Mouse (Mus musculus): ENCODE measurements around the gene Tceal7. TPM values are rescaled to one million over a fixed set of nuclear protein-coding genes. Genes with fewer than 3 reads are reported as not detected.
"Not testable (repeated sequence)": the region's sequence is repeated elsewhere in the genome, so short reads cannot be mapped to it uniquely, and the experiment has no call there.

Gene Tceal7
- total RNA-seq, 1 experiment from 2014 or later, result not detected

DNA sequence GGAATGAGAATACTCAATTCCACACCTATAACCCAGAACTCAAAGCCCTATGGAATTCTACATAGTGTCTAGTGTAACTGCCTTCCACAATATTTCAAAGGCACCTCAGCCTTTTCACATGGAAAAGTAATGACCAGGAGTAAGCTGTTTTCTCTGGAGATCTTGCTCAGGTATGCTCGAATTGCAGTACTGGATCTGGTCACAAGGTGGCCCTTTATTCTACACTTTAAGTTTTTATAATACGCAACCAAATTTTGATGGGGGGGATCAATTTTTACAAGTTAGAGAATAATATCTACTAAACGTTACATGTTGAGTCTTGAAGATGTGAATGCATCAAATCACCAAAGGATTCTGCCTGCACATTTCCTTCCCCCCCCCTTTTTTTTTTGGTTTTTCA is 23.5 kb downstream of the Tceal7 start:
- ATAC-seq (replicated peaks in 1 of 2; ENCODE audit: insufficient read depth in 1 of 2, low FRiP score in 2 of 2, low TSS enrichment in 1 of 2, low read depth in 1 of 2, poor library complexity in 2 of 2, severe bottlenecking in 2 of 2), result no peak; a peak in 1 of 4 replicates

DNA sequence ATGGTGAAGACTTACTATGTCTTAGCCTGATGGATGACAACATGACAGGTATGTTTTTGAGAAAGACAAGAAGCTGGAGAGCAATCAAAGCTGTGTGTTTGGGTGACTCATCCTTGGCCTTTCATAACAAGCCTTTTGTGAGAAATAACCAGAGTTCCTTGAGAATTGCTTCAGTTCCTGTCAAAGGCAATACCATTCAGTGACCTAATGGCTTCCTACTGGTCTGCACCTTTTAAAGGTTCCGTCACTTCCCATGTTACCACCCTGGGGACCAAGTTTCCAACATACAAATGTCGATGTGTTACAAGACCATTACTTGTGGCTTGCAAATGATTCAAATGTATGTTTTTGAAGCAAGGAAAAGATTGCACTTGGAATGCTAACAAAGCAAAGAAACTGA is 28.6 kb downstream of the Tceal7 start:
- no peak for ATAC-seq (replicated peaks in 1 of 2; ENCODE audit: insufficient read depth in 1 of 2, low FRiP score in 2 of 2, low TSS enrichment in 1 of 2, low read depth in 1 of 2, poor library complexity in 2 of 2, severe bottlenecking in 2 of 2)

DNA sequence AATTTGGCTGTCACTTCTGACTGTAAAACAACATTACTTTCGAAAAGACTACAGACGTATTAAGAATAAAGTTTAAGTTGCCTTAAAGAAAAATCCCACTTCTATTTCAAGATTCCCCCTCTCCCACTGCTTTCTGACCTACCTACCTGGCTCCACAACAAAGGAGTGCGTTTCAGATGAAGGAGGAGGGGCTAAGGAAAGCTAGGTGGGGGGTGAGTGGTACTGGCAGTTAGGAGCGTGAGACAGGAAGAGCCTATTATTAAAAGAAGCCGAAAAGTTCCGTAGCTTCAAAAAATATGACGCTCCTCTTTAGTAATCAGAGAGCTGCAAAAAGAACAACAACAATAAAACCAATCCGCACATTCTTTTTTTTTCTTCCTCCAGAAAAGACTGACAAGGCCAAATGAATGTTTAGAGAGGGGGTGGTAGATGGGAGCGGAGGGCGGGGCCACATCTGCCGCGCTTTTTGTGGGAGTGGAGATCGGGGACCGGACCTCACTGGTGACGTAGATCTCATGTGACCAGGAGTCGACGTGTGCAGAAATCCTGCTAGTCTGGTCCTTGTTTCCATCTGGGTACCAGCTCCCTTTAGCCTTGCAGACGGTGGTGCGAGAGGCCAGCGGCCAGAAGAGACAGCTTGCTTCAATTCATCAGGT is 30.1 kb downstream of the Tceal7 start, which contains the start of gene Tceal9:
Tceal9 (plus strand) TSS at position 506 of the 656 bp plus-strand sequence.
- peak; percentile 99 for ATAC-seq (replicated peaks in 1 of 2; ENCODE audit: insufficient read depth in 1 of 2, low FRiP score in 2 of 2, low TSS enrichment in 1 of 2, low read depth in 1 of 2, poor library complexity in 2 of 2, severe bottlenecking in 2 of 2)

DNA sequence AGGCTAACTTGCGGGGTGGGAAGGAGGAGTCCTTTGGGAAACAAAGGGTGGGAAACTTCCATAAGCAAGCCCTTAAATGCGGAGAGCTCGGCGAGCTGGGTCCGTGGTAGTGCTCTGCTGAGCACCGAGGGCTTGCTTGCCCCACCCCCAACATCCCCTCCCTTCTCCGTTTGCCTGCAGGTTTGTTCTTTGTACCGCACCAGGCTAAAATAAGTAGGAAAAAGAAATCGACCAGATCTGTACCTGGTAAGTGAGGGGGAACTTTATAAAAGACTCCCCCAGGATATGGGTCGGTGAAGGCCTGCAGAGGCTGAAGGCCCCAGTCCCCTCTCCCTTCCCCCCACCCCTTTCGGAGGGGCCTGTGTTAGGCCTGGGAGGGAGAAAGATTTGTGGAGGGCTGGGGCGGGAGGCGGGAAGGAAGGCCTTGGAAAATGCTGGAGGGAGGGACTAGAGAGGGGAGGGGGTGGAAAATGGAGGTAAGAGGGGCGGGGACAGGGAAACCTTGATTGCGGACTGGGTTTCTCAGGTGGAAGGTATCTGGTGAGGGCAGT is 31.0 kb downstream of the Tceal7 start:
- ATAC-seq (replicated peaks in 1 of 2; ENCODE audit: insufficient read depth in 1 of 2, low FRiP score in 2 of 2, low TSS enrichment in 1 of 2, low read depth in 1 of 2, poor library complexity in 2 of 2, severe bottlenecking in 2 of 2), result no peak

DNA sequence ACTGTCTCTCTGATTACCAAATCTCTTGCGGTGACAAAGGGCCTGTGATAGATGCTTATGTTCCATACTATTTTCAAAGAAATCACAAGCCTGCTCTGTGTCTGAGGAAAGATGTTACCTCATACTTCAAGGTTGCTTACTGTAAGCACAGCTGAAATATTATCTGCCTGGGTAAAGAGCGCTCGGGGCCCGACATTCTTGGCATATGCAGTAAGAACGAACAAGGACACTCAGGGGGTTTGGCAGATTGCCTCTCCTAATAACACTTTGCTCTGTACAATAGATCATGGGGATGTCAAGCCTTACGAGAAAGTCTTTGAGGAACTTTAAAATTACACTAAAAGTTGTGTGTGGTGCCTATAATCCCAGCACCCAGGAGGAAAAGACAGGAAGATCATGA is 34.2 kb downstream of the Tceal7 start:
- no peak for ATAC-seq (replicated peaks in 1 of 2; ENCODE audit: insufficient read depth in 1 of 2, low FRiP score in 2 of 2, low TSS enrichment in 1 of 2, low read depth in 1 of 2, poor library complexity in 2 of 2, severe bottlenecking in 2 of 2)

DNA sequence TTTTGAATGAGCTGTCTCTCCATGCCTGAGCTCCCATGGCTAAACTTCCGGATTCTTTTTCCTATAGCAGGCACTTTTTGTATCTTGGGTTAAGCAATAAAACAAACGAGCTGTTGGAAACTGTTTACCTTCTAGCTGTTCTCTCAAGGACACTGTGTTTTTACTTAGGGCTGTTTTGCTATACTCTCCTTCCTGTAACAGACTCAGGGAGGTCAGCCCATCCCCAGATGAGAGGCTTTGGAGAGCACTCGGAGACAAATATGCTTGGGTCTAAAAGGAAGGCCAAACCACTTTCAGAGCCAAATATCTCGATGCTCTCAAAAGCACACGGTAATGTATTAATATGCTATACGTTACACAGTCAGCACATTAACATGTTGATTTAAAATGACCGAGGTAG is 35.1 kb downstream of the Tceal7 start:
- ATAC-seq (replicated peaks in 1 of 2; ENCODE audit: insufficient read depth in 1 of 2, low FRiP score in 2 of 2, low TSS enrichment in 1 of 2, low read depth in 1 of 2, poor library complexity in 2 of 2, severe bottlenecking in 2 of 2), result no peak

DNA sequence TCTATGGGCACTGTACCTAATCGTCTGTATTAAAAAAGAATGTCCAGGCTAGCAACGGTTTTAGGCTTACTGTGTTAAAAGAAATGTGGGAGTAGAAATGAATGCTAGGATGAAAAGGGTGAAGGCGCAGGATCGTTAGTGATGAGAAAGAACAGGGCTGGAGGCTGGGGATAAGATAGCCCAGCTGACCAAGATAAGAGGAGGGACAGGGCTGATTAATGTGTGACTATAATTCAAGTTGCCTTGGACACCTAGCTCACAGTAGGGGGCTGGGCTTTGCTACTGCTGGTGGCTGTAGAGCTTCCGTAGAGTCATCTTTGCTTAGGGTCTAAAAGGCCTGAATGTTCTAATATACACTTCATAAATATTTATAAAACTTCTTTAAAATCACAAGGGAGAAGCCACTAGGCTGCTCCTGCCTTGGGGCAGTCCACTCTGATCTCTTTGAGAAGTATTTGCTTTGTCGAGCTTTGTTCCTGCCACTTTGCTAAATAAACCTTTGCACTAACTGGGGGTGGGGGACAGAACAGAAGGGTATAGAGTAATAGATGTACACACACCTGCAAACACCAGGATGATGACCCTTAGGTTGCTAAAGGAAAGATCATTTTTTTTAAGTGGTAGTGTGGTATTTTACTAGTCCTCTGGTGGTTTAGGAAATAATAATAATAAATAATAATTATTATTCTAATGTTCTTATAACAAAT is 37.6 kb downstream of the Tceal7 start:
- ATAC-seq (replicated peaks in 1 of 2; ENCODE audit: insufficient read depth in 1 of 2, low FRiP score in 2 of 2, low TSS enrichment in 1 of 2, low read depth in 1 of 2, poor library complexity in 2 of 2, severe bottlenecking in 2 of 2), result no peak

DNA sequence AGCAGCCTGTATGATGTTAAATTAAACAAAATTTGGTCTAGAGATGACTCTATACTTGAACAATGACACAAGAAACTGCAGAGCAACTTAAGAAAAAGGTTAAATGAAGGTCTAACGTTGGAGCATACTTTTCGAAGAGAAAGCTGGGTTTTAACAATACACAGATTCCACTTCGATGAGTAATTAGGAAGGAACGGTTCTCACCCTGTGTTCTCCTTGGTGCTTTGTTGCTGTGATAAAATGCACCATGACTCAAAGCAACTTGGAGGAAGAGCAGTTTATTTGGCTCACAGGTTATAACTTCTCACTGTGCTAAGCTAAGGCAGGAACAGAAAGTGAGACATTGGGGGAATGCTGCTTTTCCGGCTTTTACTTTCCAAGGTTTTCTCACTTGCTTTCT is 53.1 kb downstream of the Tceal7 start:
- ATAC-seq (replicated peaks in 1 of 2; ENCODE audit: insufficient read depth in 1 of 2, low FRiP score in 2 of 2, low TSS enrichment in 1 of 2, low read depth in 1 of 2, poor library complexity in 2 of 2, severe bottlenecking in 2 of 2), result no peak

DNA sequence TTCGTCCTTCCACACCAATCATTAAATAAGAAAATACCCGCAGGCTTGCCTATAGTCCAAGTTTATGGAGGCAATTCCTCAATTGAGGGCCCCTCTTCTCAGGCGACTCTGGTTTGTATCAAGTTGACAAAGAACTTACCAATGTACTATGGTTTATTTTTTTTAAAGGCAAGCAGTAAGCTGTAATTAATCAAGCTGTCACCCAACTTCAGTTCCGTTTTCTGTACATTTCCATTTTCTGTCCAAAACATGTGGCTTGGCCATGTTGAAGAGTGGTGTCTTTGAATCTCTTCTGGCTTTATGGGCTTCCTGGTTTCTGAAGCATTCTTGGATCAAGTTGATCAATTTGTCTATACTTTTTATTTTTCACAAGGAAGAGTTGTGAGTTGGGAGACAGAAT is 53.6 kb downstream of the Tceal7 start:
- ATAC-seq (replicated peaks in 1 of 2; ENCODE audit: insufficient read depth in 1 of 2, low FRiP score in 2 of 2, low TSS enrichment in 1 of 2, low read depth in 1 of 2, poor library complexity in 2 of 2, severe bottlenecking in 2 of 2), result peak; percentile 61 to 64

DNA sequence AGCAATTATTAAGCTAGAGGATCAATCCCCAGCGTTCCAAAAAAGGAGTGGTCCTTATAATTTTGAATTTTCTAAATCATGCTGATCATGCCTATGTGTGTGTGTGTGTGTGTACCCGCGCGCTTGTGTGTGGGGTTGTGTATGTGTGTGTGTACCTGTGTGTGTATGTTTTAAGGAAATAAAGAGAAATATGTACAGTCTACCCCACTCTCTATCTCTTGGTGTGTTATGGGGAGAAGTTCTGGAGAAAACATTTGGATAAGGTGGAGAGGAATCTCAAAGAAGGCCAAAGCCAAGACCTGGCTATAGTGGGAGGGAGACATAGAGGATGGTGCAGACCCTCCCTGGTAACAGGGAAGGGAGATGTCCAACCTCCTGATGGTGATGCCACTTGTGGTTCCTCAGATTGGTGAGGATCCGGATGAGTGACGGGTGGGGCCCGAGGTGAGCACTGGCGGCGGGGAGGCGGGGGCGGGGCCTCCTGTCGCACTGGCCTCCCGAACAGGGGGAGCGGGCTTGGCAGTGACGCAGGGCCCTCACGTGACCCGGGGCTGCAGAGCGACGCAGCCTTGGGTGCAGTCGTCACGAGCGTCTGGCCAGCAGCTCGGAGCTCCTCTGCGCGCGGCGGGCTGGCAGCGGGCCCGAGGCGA is 55.3 kb downstream of the Tceal7 start, which contains the start of gene Bex3:
Bex3 (plus strand) TSS at position 511 of the 650 bp plus-strand sequence.
- peak; percentile 87 to 89 for ATAC-seq (replicated peaks in 1 of 2; ENCODE audit: insufficient read depth in 1 of 2, low FRiP score in 2 of 2, low TSS enrichment in 1 of 2, low read depth in 1 of 2, poor library complexity in 2 of 2, severe bottlenecking in 2 of 2)

DNA sequence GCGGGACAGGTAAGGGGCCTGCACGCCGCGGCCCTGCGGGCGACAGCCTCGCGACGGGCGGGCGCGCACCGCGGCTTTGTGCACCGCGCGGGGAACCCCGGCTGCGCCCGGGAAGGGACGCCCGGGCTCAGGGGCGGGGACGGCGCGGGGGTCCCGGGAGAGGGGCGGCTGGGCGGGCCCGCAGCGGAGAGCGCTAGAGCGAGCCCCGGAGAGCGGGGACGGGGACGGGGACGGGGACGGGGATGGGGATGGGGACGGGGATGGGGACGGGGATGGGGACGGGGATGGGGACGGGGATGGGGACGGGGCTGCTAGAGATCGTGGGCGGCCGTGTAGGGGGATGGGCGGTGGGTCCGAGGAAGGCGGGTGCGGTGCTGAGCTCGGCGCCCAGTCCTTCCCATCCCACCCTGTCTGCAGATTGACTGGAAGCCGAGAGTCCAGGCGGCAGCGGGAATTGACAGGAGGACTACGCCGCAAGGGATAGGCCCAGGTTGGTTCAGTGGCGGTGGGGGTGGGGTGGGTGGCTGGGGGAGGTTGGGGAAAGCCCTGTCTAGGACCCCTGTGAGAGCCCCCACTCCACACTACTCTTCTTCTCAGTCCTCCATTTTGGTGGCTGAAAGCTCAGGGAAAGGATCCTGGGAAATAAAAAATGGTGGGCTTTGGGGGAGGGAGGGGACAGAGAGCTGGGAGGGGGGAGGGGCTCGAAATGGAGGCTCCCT is 56.0 kb downstream of the Tceal7 start:
- ATAC-seq (replicated peaks in 1 of 2; ENCODE audit: insufficient read depth in 1 of 2, low FRiP score in 2 of 2, low TSS enrichment in 1 of 2, low read depth in 1 of 2, poor library complexity in 2 of 2, severe bottlenecking in 2 of 2), result not testable (repeated sequence)

DNA sequence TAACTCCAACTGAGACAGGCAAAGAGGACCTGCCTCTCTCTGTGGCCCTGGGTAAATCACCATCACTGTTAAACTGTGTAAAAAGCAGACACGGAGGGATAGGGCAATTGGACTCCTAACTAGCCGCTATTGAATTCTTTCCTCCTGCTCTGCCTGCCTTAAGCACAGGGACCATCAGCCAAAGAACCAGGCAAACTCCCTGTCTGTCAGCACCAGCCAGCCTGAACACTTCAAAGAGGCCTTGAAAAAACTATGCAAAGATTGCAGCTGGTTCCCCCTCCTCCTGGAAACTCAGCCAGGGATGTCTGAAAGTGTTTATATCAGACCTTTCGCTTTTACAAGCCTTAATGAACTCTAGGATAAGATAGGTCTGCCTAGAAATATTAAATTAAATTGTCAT is 60.0 kb downstream of the Tceal7 start:
- no peak for ATAC-seq (replicated peaks in 1 of 2; ENCODE audit: insufficient read depth in 1 of 2, low FRiP score in 2 of 2, low TSS enrichment in 1 of 2, low read depth in 1 of 2, poor library complexity in 2 of 2, severe bottlenecking in 2 of 2)

DNA sequence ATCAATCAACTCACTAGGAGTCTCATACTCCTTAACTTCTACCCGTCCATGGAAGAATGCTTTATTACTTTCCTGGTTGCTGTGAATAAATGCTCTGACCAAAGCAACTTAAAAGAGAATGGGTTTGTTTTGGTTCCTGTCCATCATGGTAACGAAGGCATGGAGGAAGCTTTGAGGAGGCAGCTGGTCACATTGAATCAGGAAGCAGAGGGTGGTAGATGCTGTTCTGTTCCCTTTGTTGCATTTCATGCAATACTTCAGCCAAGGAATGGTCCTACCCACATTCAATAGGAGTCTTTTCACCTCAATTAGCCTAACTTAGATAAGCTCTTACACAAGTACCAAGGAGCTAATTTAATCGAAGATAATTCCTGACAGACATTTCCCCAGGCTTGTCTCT is 60.8 kb downstream of the Tceal7 start:
- no peak for ATAC-seq (replicated peaks in 1 of 2; ENCODE audit: insufficient read depth in 1 of 2, low FRiP score in 2 of 2, low TSS enrichment in 1 of 2, low read depth in 1 of 2, poor library complexity in 2 of 2, severe bottlenecking in 2 of 2)

Other genes starting within 250 kb of the Tceal7 start
- 1.4 and 4.7 TPM in 2 replicates for gene Arxes2, start 221.0 kb upstream of the Tceal7 start, total RNA-seq (2017)
- gene Arxes1, start 181.4 kb upstream of the Tceal7 start, total RNA-seq (2017), result not detected in 2 replicates
- 1.2 and 3.5 TPM in 2 replicates for gene Bex2, start 146.5 kb upstream of the Tceal7 start, total RNA-seq (2017)
- not detected in 2 replicates for gene Nxf3, start 129.5 kb upstream of the Tceal7 start, total RNA-seq (2017)
- 17.6 and 26.4 TPM in 2 replicates for gene Bex4, start 75.8 kb upstream of the Tceal7 start, total RNA-seq (2017)
- gene Tceal8, start 42.4 kb upstream of the Tceal7 start, total RNA-seq (2017), result 90.9 and 95.8 TPM in 2 replicates
- gene Tceal5, start 10.9 kb upstream of the Tceal7 start, total RNA-seq (2017), result 1.6 and 10.1 TPM in 2 replicates
- 35.0 and 39.9 TPM in 2 replicates for gene Bex1, start 734 bp downstream of the Tceal7 start, total RNA-seq (2017)
- gene Tceal9, start 30.3 kb downstream of the Tceal7 start, total RNA-seq (2017), result 262 and 339 TPM in 2 replicates
- gene Bex3, start 55.5 kb downstream of the Tceal7 start, total RNA-seq (2017), result 162 and 194 TPM in 2 replicates